ENCODE assay signal across 9 mouse cellular contexts in genomic region chr4:32909241-32909979, GRCm38 (mm10). TPM values are rescaled to one million over a fixed set of nuclear protein-coding genes. Genes with fewer than 3 reads are reported as not detected.
DNase-seq lines count a peak whose midpoint lies in the region; ATAC-seq and TF ChIP-seq lines count a peak whose summit lies in the region.
"Had no signal": no experiment of that assay in that cellular context is flagged by ENCODE, and none has a peak within 500 bp of the region (broad histone marks: within the 10 kb centered on the region; RNA-seq: fewer than 3 reads in every experiment).

No protein-coding gene starts in this region.

- H3K9ac ChIP-seq in lung, embryonic 14.5 days = no peak overlapping the region
- H3K9ac ChIP-seq in liver, embryonic 14.5 days (replicated peaks) = peak overlapping the region; percentile 34; the same call in 1 of the 2 replicates
- H3K9ac ChIP-seq: midbrain, embryonic 13.5 days had no signal

- 0 out of 2 replicates have a peak, but pooled peaks cover 3% of the 10 kb centered on the region for H3K4me1 ChIP-seq in lung, embryonic 14.5 days (ENCODE audit: insufficient read depth)
- no peaks in the 10 kb centered on the region for H3K4me1 ChIP-seq in lung, adult 2 months (ENCODE audit: control insufficient read depth, insufficient read depth, low read length)
- H3K4me1 ChIP-seq in liver, embryonic 14.5 days (replicated peaks; ENCODE audit: control insufficient read depth in 2 of 2, insufficient read depth in 2 of 2, low read length in 1 of 2) = peaks cover 26 to 29% of the 10 kb centered on the region in 2 experiments

- no peak for DNase-seq in lung, embryonic 14.5 days
- no peak for DNase-seq in lung, adult 2 months
- peak; percentile 50 for DNase-seq in c-Kit-positive CD71-negative TER-119-negative erythroid progenitor cells, embryonic 14.5 days (ENCODE audit: low read depth)
- DNase-seq in liver, embryonic 14.5 days (ENCODE audit: low read depth in 3 of 3, low spot score in 3 of 3) = peak; percentile 93 to 95 (median 93)
- peak; percentile 56 for DNase-seq in thymus, postnatal 14 days
- no peak for DNase-seq in gastrocnemius, postnatal 36 days
- no peak for DNase-seq in left cerebral cortex, postnatal 25 days (ENCODE audit: low spot score in 2 of 2)
- no peak for DNase-seq in cerebellum, postnatal 10 days

- no peak for TF ChIP-seq POLR2A in lung, adult 2 months (IDR thresholded peaks at IDR 0.05; ENCODE audit: borderline replicate concordance, extremely low read depth, low read depth, low read length)

- WGBS in lung, embryonic 14.5 days = 59% methylated on average over 3 of the region's 3 CpGs
- 57% methylated on average over 3 of the region's 3 CpGs for WGBS in lung, adult 2 months
- 35% methylated on average over 3 of the region's 3 CpGs for WGBS in liver, embryonic 14.5 days (ENCODE audit: insufficient replicate concordance)

- no peaks in the 10 kb centered on the region for H3K27me3 ChIP-seq in lung, embryonic 14.5 days (ENCODE audit: insufficient read depth, low read length)
- no peaks in the 10 kb centered on the region for H3K27me3 ChIP-seq in liver, embryonic 14.5 days (ENCODE audit: control insufficient read depth, insufficient read depth, low read length)
- H3K27me3 ChIP-seq: midbrain, embryonic 13.5 days had no signal

- no peak for TF ChIP-seq CTCF in lung, embryonic 14.5 days (IDR thresholded peaks at IDR 0.05; ENCODE audit: low read depth)
- TF ChIP-seq CTCF in lung, adult 2 months (IDR thresholded peaks at IDR 0.05; ENCODE audit: insufficient read depth, low read length) = no peak
- TF ChIP-seq CTCF in liver, embryonic 14.5 days (IDR thresholded peaks at IDR 0.05; ENCODE audit: low read depth) = no peak

- H3K4me3 ChIP-seq in lung, embryonic 14.5 days (ENCODE audit: low read depth, low read length) = no peak overlapping the region
- H3K4me3 ChIP-seq in lung, adult 2 months (replicated peaks; ENCODE audit: extremely low read depth, low read depth, low read length) = no peak overlapping the region
- no peak overlapping the region for H3K4me3 ChIP-seq in liver, embryonic 14.5 days (ENCODE audit: insufficient read depth in 1 of 2, low read depth in 2 of 2, low read length in 2 of 2)
- H3K4me3 ChIP-seq: midbrain, embryonic 13.5 days had no signal

- peak; percentile 88 for TF ChIP-seq EP300 in liver, embryonic 14.5 days (IDR thresholded peaks at IDR 0.05; ENCODE audit: low read depth)

- no peak overlapping the region for H3K27ac ChIP-seq in lung, embryonic 14.5 days (ENCODE audit: low read depth)
- peak overlapping the region; percentile 73 for H3K27ac ChIP-seq in liver, embryonic 14.5 days
- H3K27ac ChIP-seq: midbrain, embryonic 13.5 days had no signal

- H3K9me3 ChIP-seq in lung, embryonic 14.5 days (ENCODE audit: low read depth, low read length) = no peaks in the 10 kb centered on the region
- no peaks in the 10 kb centered on the region for H3K9me3 ChIP-seq in liver, embryonic 14.5 days (ENCODE audit: control insufficient read depth, low read length)
- H3K9me3 ChIP-seq: midbrain, embryonic 13.5 days had no signal

- no peaks in the 10 kb centered on the region for H3K36me3 ChIP-seq in lung, embryonic 14.5 days (ENCODE audit: insufficient read depth)
- H3K36me3 ChIP-seq in liver, embryonic 14.5 days (replicated peaks; ENCODE audit: control insufficient read depth, insufficient read depth, low read depth) = no peaks in the 10 kb centered on the region
- H3K36me3 ChIP-seq: midbrain, embryonic 13.5 days had no signal

- no peak overlapping the region for H3K4me2 ChIP-seq in lung, embryonic 14.5 days
- H3K4me2 ChIP-seq in liver, embryonic 14.5 days (ENCODE audit: low read depth) = peak overlapping the region; percentile 53
- H3K4me2 ChIP-seq: midbrain, embryonic 13.5 days had no signal

- intact Hi-C loops in gastrocnemius, postnatal 36 days (cut with DNase I) = no loop called here
- intact Hi-C loops in left cerebral cortex, postnatal 25 days (cut with DNase I) = no loop called here

- ATAC-seq in lung, embryonic 14.5 days (ENCODE audit: insufficient read depth) = peak; percentile 32; the same call in 1 of the 2 replicates
- peak; percentile 100 for ATAC-seq in liver, embryonic 14.5 days (ENCODE audit: insufficient read depth)
- ATAC-seq: midbrain, embryonic 13.5 days had no signal

RNA-seq across cellular contexts. Expression of gene Ankrd6, which starts 41.2 kb away (rescaled TPM):
- 4.0 and 4.7 TPM in 2 replicates for polyA plus RNA-seq in lung, embryonic 14.5 days (2014; fragmentation: Nextera tagmentation; extraction: Ambion mirVana)
- 0.34 and 0.72 TPM in 2 replicates for polyA plus RNA-seq in lung, adult 2 months (2012; rRNA removed)
- 0.19 and 0.31 TPM in 2 replicates for polyA plus RNA-seq in liver, embryonic 14.5 days (2012; rRNA removed)
- polyA plus RNA-seq in liver, embryonic 14.5 days (2014; fragmentation: Nextera tagmentation; extraction: Ambion mirVana) = 0.42 and 0.62 TPM in 2 replicates
- 1 to 10 TPM; 3.3 to 4.1 TPM for total RNA-seq in gastrocnemius, postnatal 36 days (2021)
- total RNA-seq in left cerebral cortex, postnatal 25 days (2021) = 10 to 100 TPM; 43.3 to 51.8 TPM

Comparison
In these comparisons a context has a peak if more than half of its experiments do, and no peak if none do; other contexts are left out.
1. DNase-seq: peak in c-Kit-positive CD71-negative TER-119-negative erythroid progenitor cells, embryonic 14.5 days (single experiment), liver, embryonic 14.5 days (3 of 3) and thymus, postnatal 14 days (single experiment); none in lung, embryonic 14.5 days (single experiment), lung, adult 2 months (single experiment), gastrocnemius, postnatal 36 days (0 of 2), left cerebral cortex, postnatal 25 days (0 of 2) and cerebellum, postnatal 10 days (0 of 2).